Mouse (Mus musculus) ES-E14 (cell line): ENCODE measurements around the gene Gm10181.

Source experiments
- CHD2 ChIP-seq: IDR thresholded peaks from 2 replicates; pipeline ENCODE4 v1.6.1; 2014; ENCODE audit warnings: mild to moderate bottlenecking, low read depth, low read length, inconsistent platforms
- MAFK ChIP-seq: IDR thresholded peaks from 2 replicates; pipeline ENCODE4 v1.6.1; 2014; ENCODE audit warnings: mild to moderate bottlenecking, low read depth, low read length, inconsistent platforms; ENCODE audit not compliant: insufficient read depth

GRCm38 (mm10) chr9:25132253-25132652 lies 43.0 kb downstream of the Gm10181 start:
- TF ChIP-seq CHD2 (no peak), MAFK (no peak)
